Mouse (Mus musculus): Measurements from ENCODE around the gene Vps8.

- TF ChIP-seq USF1 (IDR thresholded peaks at IDR 0.05; ENCODE audit: low read depth): no peak
- TF ChIP-seq POLR2A (IDR thresholded peaks at IDR 0.05; ENCODE audit: insufficient read length, low read depth): no peak
- no peak for TF ChIP-seq E2F4 (IDR thresholded peaks at IDR 0.05; ENCODE audit: insufficient read depth)
- no peak for TF ChIP-seq REST (IDR thresholded peaks at IDR 0.05; ENCODE audit: insufficient read depth, insufficient read length)
- TF ChIP-seq POLR2AphosphoS2 (IDR thresholded peaks at IDR 0.05; ENCODE audit: insufficient read length, low read depth): no peak
- TF ChIP-seq CEBPB (IDR thresholded peaks at IDR 0.05; ENCODE audit: insufficient read depth, poor library complexity, severe bottlenecking): no peak
- TF ChIP-seq TCF12 (IDR thresholded peaks at IDR 0.05; ENCODE audit: insufficient read depth, poor library complexity, severe bottlenecking): no peak
- TF ChIP-seq MAX (IDR thresholded peaks at IDR 0.05; ENCODE audit: low read depth): no peak
- no peak for TF ChIP-seq MYOD1 (IDR thresholded peaks at IDR 0.05; ENCODE audit: control insufficient read depth in 1 of 3, insufficient read length in 2 of 3, low read depth in 2 of 3)
- TF ChIP-seq MYOG (IDR thresholded peaks at IDR 0.05; ENCODE audit: control insufficient read depth in 1 of 3, insufficient read depth in 1 of 3, insufficient read length in 2 of 3, low read depth in 2 of 3): no peak
- no peak for TF ChIP-seq TCF3 (IDR thresholded peaks at IDR 0.05; ENCODE audit: insufficient read length, low read depth)
- no peak for TF ChIP-seq SRF (IDR thresholded peaks at IDR 0.05; ENCODE audit: control insufficient read depth, insufficient read length, low read depth)
These were observed 27.4 kb upstream of the Vps8 start for GRCm38 (mm10) chr16:21395546-21395945.
